In the genomic region with DNA sequence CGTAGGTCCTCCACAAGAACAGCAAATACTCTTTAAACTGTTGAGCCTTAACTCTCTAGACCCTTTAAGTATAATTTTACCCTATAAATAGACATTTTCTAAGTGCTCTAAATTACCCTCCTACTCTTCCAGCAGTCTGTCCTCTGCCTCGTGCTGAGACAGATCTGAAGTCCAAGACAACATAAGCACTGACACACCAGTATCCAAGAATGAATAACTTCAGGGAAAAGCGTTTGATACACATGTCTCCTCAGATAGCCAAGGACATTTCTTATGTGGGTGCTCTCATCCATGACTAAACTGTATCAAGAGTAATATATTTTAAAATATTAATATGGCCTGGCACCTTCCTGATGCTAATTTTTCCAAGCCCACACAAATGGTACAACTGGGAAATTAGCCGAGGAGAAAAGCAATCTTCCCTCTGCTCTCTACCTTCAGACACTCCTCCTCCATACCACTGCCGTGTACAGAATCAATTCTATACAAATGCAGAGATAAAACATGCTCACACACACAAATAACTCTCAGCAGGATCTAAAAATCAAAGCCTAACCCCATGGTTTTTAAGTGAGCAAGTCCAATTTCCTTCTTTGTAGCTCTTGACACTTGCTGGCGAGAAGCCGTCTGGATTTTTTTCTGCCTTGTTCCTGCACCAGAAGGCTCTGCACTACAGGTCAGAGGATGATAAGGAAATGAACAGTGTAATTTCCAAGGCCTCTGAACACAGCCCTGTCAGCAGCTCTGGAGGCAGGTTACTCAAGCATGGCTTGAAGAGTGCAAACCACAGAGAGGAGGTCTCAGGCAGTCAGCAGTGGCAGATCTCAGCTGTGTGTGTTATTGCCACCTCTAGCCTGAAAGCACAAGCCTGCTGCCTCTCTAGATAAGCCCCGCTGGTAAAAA, we compare ENCODE assay signal across 9 mouse cellular contexts. TPM values are rescaled to one million over a fixed set of nuclear protein-coding genes. Genes with fewer than 3 reads are reported as not detected.
DNase-seq lines count a peak whose midpoint lies in the region; ATAC-seq lines count a peak whose summit lies in the region.
"Had no signal": no experiment of that assay in that cellular context is flagged by ENCODE, and none has a peak within 500 bp of the region (broad histone marks: within the 10 kb centered on the region; RNA-seq: fewer than 3 reads in every experiment).

No protein-coding gene starts in this region.

- peaks cover 44% of the 10 kb centered on the region for H3K4me1 ChIP-seq in forebrain, embryonic 13.5 days
- H3K4me1 ChIP-seq in forebrain, embryonic 11.5 days (replicated peaks; ENCODE audit: control insufficient read depth, insufficient read depth, low read length): peaks cover 3% of the 10 kb centered on the region; the same call in 1 of the 2 replicates
- peaks cover 57% of the 10 kb centered on the region for H3K4me1 ChIP-seq in heart, embryonic 11.5 days (ENCODE audit: control insufficient read depth, insufficient read depth, low read length)
- peaks cover 24% of the 10 kb centered on the region for H3K4me1 ChIP-seq in kidney, embryonic 14.5 days (ENCODE audit: control insufficient read depth, insufficient read depth, low read length)

- no peaks in the 10 kb centered on the region for H3K27me3 ChIP-seq in forebrain, embryonic 13.5 days
- H3K27me3 ChIP-seq in forebrain, embryonic 11.5 days (ENCODE audit: control insufficient read depth, insufficient read depth, low read length): no peaks in the 10 kb centered on the region
- H3K27me3 ChIP-seq in heart, embryonic 11.5 days (ENCODE audit: control insufficient read depth, insufficient read depth, low read length): no peaks in the 10 kb centered on the region
- H3K27me3 ChIP-seq in kidney, embryonic 14.5 days (ENCODE audit: control insufficient read depth, insufficient read depth, low read length): no peaks in the 10 kb centered on the region

- no peak overlapping the region for H3K4me3 ChIP-seq in forebrain, embryonic 13.5 days
- no peak overlapping the region for H3K4me3 ChIP-seq in forebrain, embryonic 11.5 days (ENCODE audit: low read depth, low read length)
- H3K4me3 ChIP-seq in heart, embryonic 11.5 days (ENCODE audit: low read depth, low read length): peak overlapping the region; percentile 6; the same call in 1 of the 2 replicates
- no peak overlapping the region for H3K4me3 ChIP-seq in kidney, embryonic 14.5 days (ENCODE audit: low read length)
- H3K4me3 ChIP-seq: myocyte had no signal

- peak overlapping the region; percentile 23; the same call in 1 of the 2 replicates for H3K9ac ChIP-seq in forebrain, embryonic 13.5 days
- no peak overlapping the region for H3K9ac ChIP-seq in forebrain, embryonic 11.5 days (ENCODE audit: low read length)
- no peak overlapping the region for H3K9ac ChIP-seq in heart, embryonic 11.5 days (ENCODE audit: low read depth, low read length)
- H3K9ac ChIP-seq in kidney, embryonic 14.5 days (ENCODE audit: low read depth, low read length): no peak overlapping the region

- 50% methylated on average over 8 of the region's 8 CpGs for WGBS in forebrain, embryonic 13.5 days
- WGBS in forebrain, embryonic 11.5 days: 67% methylated on average over 8 of the region's 8 CpGs
- WGBS in heart, embryonic 11.5 days (ENCODE audit: insufficient replicate concordance): 21% methylated on average over 8 of the region's 8 CpGs
- 41% methylated on average over 8 of the region's 8 CpGs for WGBS in kidney, embryonic 14.5 days

- H3K4me2 ChIP-seq in forebrain, embryonic 13.5 days: no peak overlapping the region
- no peak overlapping the region for H3K4me2 ChIP-seq in forebrain, embryonic 11.5 days (ENCODE audit: low read depth, low read length, severe bottlenecking)
- H3K4me2 ChIP-seq in heart, embryonic 11.5 days: peak overlapping the region; percentile 49
- no peak overlapping the region for H3K4me2 ChIP-seq in kidney, embryonic 14.5 days (replicated peaks; ENCODE audit: low read depth, low read length)

- peak overlapping the region; percentile 31 for H3K27ac ChIP-seq in forebrain, embryonic 13.5 days
- H3K27ac ChIP-seq in forebrain, embryonic 11.5 days (ENCODE audit: low read depth, low read length): no peak overlapping the region
- H3K27ac ChIP-seq in heart, embryonic 11.5 days (ENCODE audit: low read depth, low read length): peak overlapping the region; percentile 76
- 0 out of 2 replicates have a peak overlapping the region, but pooled peaks have one; percentile 55 for H3K27ac ChIP-seq in kidney, embryonic 14.5 days (ENCODE audit: low read depth, low read length)

- ATAC-seq in forebrain, embryonic 13.5 days: 0 out of 2 replicates have a peak, but pooled peaks have one; percentile 43
- no peak for ATAC-seq in forebrain, embryonic 11.5 days (replicated peaks; ENCODE audit: low FRiP score)
- peak; percentile 74 for ATAC-seq in heart, embryonic 11.5 days (replicated peaks; ENCODE audit: insufficient number of reproducible peaks, low FRiP score, low TSS enrichment)
- ATAC-seq in kidney, embryonic 14.5 days (ENCODE audit: low FRiP score, low TSS enrichment): peak; percentile 71; the same call in 1 of the 2 replicates
- peak; percentile 43; the same call in 1 of the 2 replicates for ATAC-seq in megakaryocyte, adult 5-6 weeks (ENCODE audit: poor library complexity, severe bottlenecking)

- H3K9me3 ChIP-seq in forebrain, embryonic 13.5 days (replicated peaks): no peaks in the 10 kb centered on the region
- no peaks in the 10 kb centered on the region for H3K9me3 ChIP-seq in forebrain, embryonic 11.5 days (ENCODE audit: control insufficient read depth, low read length)
- H3K9me3 ChIP-seq in heart, embryonic 11.5 days (replicated peaks; ENCODE audit: control insufficient read depth, low read length): no peaks in the 10 kb centered on the region
- no peaks in the 10 kb centered on the region for H3K9me3 ChIP-seq in kidney, embryonic 14.5 days (ENCODE audit: control insufficient read depth, low read length)

- H3K36me3 ChIP-seq in forebrain, embryonic 13.5 days (ENCODE audit: poor library complexity, severe bottlenecking): no peaks in the 10 kb centered on the region
- no peaks in the 10 kb centered on the region for H3K36me3 ChIP-seq in forebrain, embryonic 11.5 days (ENCODE audit: control insufficient read depth, insufficient read depth, low read length)
- no peaks in the 10 kb centered on the region for H3K36me3 ChIP-seq in heart, embryonic 11.5 days (ENCODE audit: control insufficient read depth, insufficient read depth, low read length)
- no peaks in the 10 kb centered on the region for H3K36me3 ChIP-seq in kidney, embryonic 14.5 days (ENCODE audit: control insufficient read depth, insufficient read depth, low read length)

- DNase-seq in forebrain, embryonic 11.5 days (ENCODE audit: low spot score): no peak
- peak; percentile 45 for DNase-seq in cerebellum, adult 11 months
- DNase-seq in testis, postnatal 14 days (ENCODE audit: low spot score): peak; percentile 64
- DNase-seq in thymus, postnatal 4 days: no peak

RNA-seq across cellular contexts. Expression of gene Zfp609, which starts 40.2 kb away (rescaled TPM):
- polyA plus RNA-seq in forebrain, embryonic 13.5 days (2015; fragmentation: Nextera tagmentation; extraction: Ambion mirVana): 9.4 and 9.6 TPM in 2 replicates
- polyA plus RNA-seq in forebrain, embryonic 11.5 days (2014; fragmentation: Nextera tagmentation; extraction: Ambion mirVana): 12.3 and 12.9 TPM in 2 replicates
- polyA plus RNA-seq in heart, embryonic 11.5 days (2014; fragmentation: Nextera tagmentation; extraction: Ambion mirVana): 5.1 and 8.1 TPM in 2 replicates
- 9.1 and 10.0 TPM in 2 replicates for polyA plus RNA-seq in kidney, embryonic 14.5 days (2014; fragmentation: Nextera tagmentation; extraction: Ambion mirVana)
- total RNA-seq in megakaryocyte, adult 5-6 weeks (2015): 10.4 and 11.3 TPM in 2 replicates
- total RNA-seq in megakaryocyte, adult 5-6 weeks (2017): 2.6 and 3.3 TPM in 2 replicates

Comparison
In these comparisons a context has a peak if more than half of its experiments do, and no peak if none do; other contexts are left out.
1. DNase-seq: peak in cerebellum, adult 11 months (single experiment) and testis, postnatal 14 days (single experiment); none in forebrain, embryonic 11.5 days (single experiment) and thymus, postnatal 4 days (single experiment).